Comparison of ENCODE assay signal across 12 mouse cellular contexts in genomic region chr10:118056789-118057271, GRCm38 (mm10).
A peak's percentile ranks its signal among the peaks of the same experiment; 100 is the strongest.
DNase-seq lines count a peak whose midpoint lies in the region; ATAC-seq and TF ChIP-seq lines count a peak whose summit lies in the region.
"Had no signal": no experiment of that assay in that cellular context is flagged by ENCODE, and none has a peak within 500 bp of the region (broad histone marks: within the 10 kb centered on the region; RNA-seq: fewer than 3 reads in every experiment).

No protein-coding gene starts in this region.

- TF ChIP-seq CTCF in heart, postnatal 0 days (IDR thresholded peaks at IDR 0.05; ENCODE audit: low read depth), result no peak

- 46% methylated on average over 9 of the region's 9 CpGs for WGBS in heart, postnatal 0 days
- WGBS in heart, embryonic 12.5 days, result 48% methylated on average over 9 of the region's 9 CpGs
- 24% methylated on average over 9 of the region's 9 CpGs for WGBS in forebrain, embryonic 12.5 days
- WGBS in midbrain, embryonic 12.5 days, result 27% methylated on average over 9 of the region's 9 CpGs

- H3K9me3 ChIP-seq in heart, postnatal 0 days (replicated peaks; ENCODE audit: control insufficient read depth, low read length), result 0 out of 2 replicates have a peak, but pooled peaks cover 5% of the 10 kb centered on the region
- peaks cover 3% of the 10 kb centered on the region; the same call in 1 of the 2 replicates for H3K9me3 ChIP-seq in heart, embryonic 12.5 days (replicated peaks)
- H3K9me3 ChIP-seq in forebrain, embryonic 12.5 days, result 0 out of 2 replicates have a peak, but pooled peaks cover 2% of the 10 kb centered on the region
- no peaks in the 10 kb centered on the region for H3K9me3 ChIP-seq in midbrain, embryonic 12.5 days
- H3K9me3 ChIP-seq: heart, embryonic 10.5 days had no signal

- H3K4me1 ChIP-seq in heart, postnatal 0 days (ENCODE audit: control insufficient read depth, insufficient read depth), result no peaks in the 10 kb centered on the region
- peaks cover 10% of the 10 kb centered on the region; the same call in 1 of the 2 replicates for H3K4me1 ChIP-seq in heart, embryonic 12.5 days (replicated peaks)
- peaks cover 12% of the 10 kb centered on the region for H3K4me1 ChIP-seq in forebrain, embryonic 12.5 days
- peaks cover 8% of the 10 kb centered on the region for H3K4me1 ChIP-seq in midbrain, embryonic 12.5 days
- H3K4me1 ChIP-seq: heart, embryonic 10.5 days had no signal

- no peak overlapping the region for H3K9ac ChIP-seq in heart, postnatal 0 days (replicated peaks; ENCODE audit: low read depth, low read length)
- H3K9ac ChIP-seq in heart, embryonic 12.5 days, result no peak overlapping the region
- H3K9ac ChIP-seq in forebrain, embryonic 12.5 days, result no peak overlapping the region
- no peak overlapping the region for H3K9ac ChIP-seq in midbrain, embryonic 12.5 days (replicated peaks)

- no peaks in the 10 kb centered on the region for H3K27me3 ChIP-seq in heart, postnatal 0 days (ENCODE audit: control insufficient read depth, insufficient read depth, low read length)
- H3K27me3 ChIP-seq in heart, embryonic 12.5 days (replicated peaks), result no peaks in the 10 kb centered on the region; the same call in 1 of the 2 replicates
- H3K27me3 ChIP-seq in forebrain, embryonic 12.5 days, result peaks cover 8% of the 10 kb centered on the region
- no peaks in the 10 kb centered on the region for H3K27me3 ChIP-seq in midbrain, embryonic 12.5 days
- H3K27me3 ChIP-seq: Patski had no signal

- H3K36me3 ChIP-seq in heart, postnatal 0 days (replicated peaks; ENCODE audit: control insufficient read depth, insufficient read depth, low read length), result no peaks in the 10 kb centered on the region
- H3K36me3 ChIP-seq in heart, embryonic 12.5 days, result no peaks in the 10 kb centered on the region
- H3K36me3 ChIP-seq in forebrain, embryonic 12.5 days (replicated peaks), result no peaks in the 10 kb centered on the region
- H3K36me3 ChIP-seq in midbrain, embryonic 12.5 days, result no peaks in the 10 kb centered on the region
- H3K36me3 ChIP-seq: heart, embryonic 10.5 days had no signal

- H3K27ac ChIP-seq in heart, postnatal 0 days (ENCODE audit: low read depth), result no peak overlapping the region
- no peak overlapping the region for H3K27ac ChIP-seq in heart, embryonic 12.5 days (ENCODE audit: poor library complexity, severe bottlenecking)
- peak overlapping the region; percentile 31; the same call in 1 of the 2 replicates for H3K27ac ChIP-seq in forebrain, embryonic 12.5 days
- no peak overlapping the region for H3K27ac ChIP-seq in midbrain, embryonic 12.5 days (replicated peaks)
- H3K27ac ChIP-seq: heart, embryonic 10.5 days had no signal

- intact Hi-C loops in left cerebral cortex, postnatal 14 days (cut with DNase I), result no loop called here

- peak; percentile 32 for DNase-seq in heart, postnatal 0 days (ENCODE audit: low spot score)
- DNase-seq in kidney, postnatal 10 days, result peak; percentile 15
- DNase-seq in adrenal gland, adult 2 months, result no peak
- no peak for DNase-seq in cerebellum, postnatal 14 days
- no peak for DNase-seq in left cerebral cortex, postnatal 14 days (ENCODE audit: low spot score in 2 of 2)
- DNase-seq: cerebellum, postnatal 25 days; right cerebral cortex, adult 18-20 months had no signal

- no peak overlapping the region for H3K4me3 ChIP-seq in heart, postnatal 0 days (ENCODE audit: low read depth, low read length)
- no peak overlapping the region for H3K4me3 ChIP-seq in heart, embryonic 12.5 days
- no peak overlapping the region for H3K4me3 ChIP-seq in forebrain, embryonic 12.5 days (replicated peaks)
- H3K4me3 ChIP-seq in midbrain, embryonic 12.5 days, result no peak overlapping the region
- H3K4me3 ChIP-seq: heart, embryonic 10.5 days had no signal

- no peak for ATAC-seq in heart, postnatal 0 days (ENCODE audit: insufficient read depth, low read depth)
- no peak for ATAC-seq in heart, embryonic 12.5 days (ENCODE audit: insufficient number of reproducible peaks, low FRiP score)
- peak; percentile 57; the same call in 1 of the 2 replicates for ATAC-seq in forebrain, embryonic 12.5 days (ENCODE audit: low FRiP score)
- ATAC-seq in midbrain, embryonic 12.5 days (ENCODE audit: low FRiP score, low read depth), result no peak
- ATAC-seq: Patski had no signal

- no peak overlapping the region for H3K4me2 ChIP-seq in heart, postnatal 0 days (ENCODE audit: low read depth, low read length)
- no peak overlapping the region for H3K4me2 ChIP-seq in heart, embryonic 12.5 days
- H3K4me2 ChIP-seq in forebrain, embryonic 12.5 days, result peak overlapping the region; percentile 24
- peak overlapping the region; percentile 22; the same call in 1 of the 2 replicates for H3K4me2 ChIP-seq in midbrain, embryonic 12.5 days (replicated peaks)

- no peak for TF ChIP-seq EP300 in heart, postnatal 0 days (IDR thresholded peaks at IDR 0.05; ENCODE audit: low read depth)

Comparison
In these comparisons a context has a peak if more than half of its experiments do, and no peak if none do; other contexts are left out.
1. DNase-seq: peak in heart, postnatal 0 days (single experiment) and kidney, postnatal 10 days (single experiment); none in adrenal gland, adult 2 months (single experiment), cerebellum, postnatal 14 days (0 of 2) and left cerebral cortex, postnatal 14 days (0 of 2).
2. H3K4me2 ChIP-seq: peak in forebrain, embryonic 12.5 days (single experiment) and midbrain, embryonic 12.5 days (single experiment); none in heart, postnatal 0 days (single experiment) and heart, embryonic 12.5 days (single experiment).